Mouse (Mus musculus): ENCODE data around the gene Mrpl38. TPM values are rescaled to one million over a fixed set of nuclear protein-coding genes. Genes with fewer than 3 reads are reported as not detected.

Gene Mrpl38
- polyA plus RNA-seq, 1 experiment, result 69.3 TPM

GRCm38 (mm10) chr11:116083096-116083672, 55.5 kb downstream of the Mrpl38 start:
- Histone ChIP-seq H3K4me3 (ENCODE audit: low read depth, low read length) (no peak overlapping the region), H3K27ac (ENCODE audit: insufficient read depth, low read length) (no peak overlapping the region), H3K9me3 (replicated peaks; ENCODE audit: control insufficient read depth, insufficient read depth, low read length, poor library complexity, severe bottlenecking) (no peaks in the 10 kb centered on the region), H3K9ac (ENCODE audit: low read depth, poor library complexity, severe bottlenecking) (no peak overlapping the region), H3K27me3 (ENCODE audit: control insufficient read depth, insufficient read depth, low read length, poor library complexity, severe bottlenecking) (no peaks in the 10 kb centered on the region), H3K4me1 (ENCODE audit: control insufficient read depth, insufficient read depth, low read length) (peaks cover 2% of the 10 kb centered on the region), H3K36me3 (ENCODE audit: control insufficient read depth, insufficient read depth, low read length, poor library complexity, severe bottlenecking) (peaks cover 42% of the 10 kb centered on the region)
- TF ChIP-seq POLR2A (IDR thresholded peaks at IDR 0.05; ENCODE audit: insufficient read depth, low read length), result no peak

Other genes starting within 250 kb of the Mrpl38 start
- gene Smim5, start 238.9 kb downstream of the Mrpl38 start, polyA plus RNA-seq (2011; ENCODE audit: insufficient read depth, insufficient read length, low read depth, missing spikeins), result not detected in 2 replicates
- gene Smim6, start 226.9 kb downstream of the Mrpl38 start, polyA plus RNA-seq (2011; ENCODE audit: insufficient read depth, insufficient read length, low read depth, missing spikeins), result not detected in 2 replicates
- gene Sap30bp, start 205.6 kb downstream of the Mrpl38 start, polyA plus RNA-seq (2011; ENCODE audit: insufficient read depth, insufficient read length, low read depth, missing spikeins), result 51.1 and 55.9 TPM in 2 replicates
- gene Recql5, start 205.4 kb downstream of the Mrpl38 start, polyA plus RNA-seq (2011; ENCODE audit: insufficient read depth, insufficient read length, low read depth, missing spikeins), result 20.0 and 22.6 TPM in 2 replicates
- gene Itgb4, start 164.2 kb downstream of the Mrpl38 start, polyA plus RNA-seq (2011; ENCODE audit: insufficient read depth, insufficient read length, low read depth, missing spikeins), result 9.3 and 11.8 TPM in 2 replicates
- 96.4 and 107 TPM in 2 replicates for gene Galk1, start 126.1 kb downstream of the Mrpl38 start, polyA plus RNA-seq (2011; ENCODE audit: insufficient read depth, insufficient read length, low read depth, missing spikeins)
- gene H3f3b, start 110.9 kb downstream of the Mrpl38 start, polyA plus RNA-seq (2011; ENCODE audit: insufficient read depth, insufficient read length, low read depth, missing spikeins), result 437 and 457 TPM in 2 replicates
- gene Unk, start 108.5 kb downstream of the Mrpl38 start, polyA plus RNA-seq (2011; ENCODE audit: insufficient read depth, insufficient read length, low read depth, missing spikeins), result 33.9 and 35.8 TPM in 2 replicates
- gene Unc13d, start 60.9 kb downstream of the Mrpl38 start, polyA plus RNA-seq (2011; ENCODE audit: insufficient read depth, insufficient read length, low read depth, missing spikeins), result 4.7 and 5.7 TPM in 2 replicates
- 179 and 198 TPM in 2 replicates for gene Wbp2, start 51.9 kb downstream of the Mrpl38 start, polyA plus RNA-seq (2011; ENCODE audit: insufficient read depth, insufficient read length, low read depth, missing spikeins)
- 3.9 and 7.1 TPM in 2 replicates for gene Trim47, start 11.7 kb downstream of the Mrpl38 start, polyA plus RNA-seq (2011; ENCODE audit: insufficient read depth, insufficient read length, low read depth, missing spikeins)
- gene Trim65, start 7.7 kb downstream of the Mrpl38 start, polyA plus RNA-seq (2011; ENCODE audit: insufficient read depth, insufficient read length, low read depth, missing spikeins), result 0.78 and 1.2 TPM in 2 replicates
- 26.2 and 29.5 TPM in 2 replicates for gene Fbf1, start 29.3 kb upstream of the Mrpl38 start, polyA plus RNA-seq (2011; ENCODE audit: insufficient read depth, insufficient read length, low read depth, missing spikeins)
- 14.5 and 16.5 TPM in 2 replicates for gene Ten1, start 60.0 kb upstream of the Mrpl38 start, polyA plus RNA-seq (2011; ENCODE audit: insufficient read depth, insufficient read length, low read depth, missing spikeins)
- 18.0 and 19.2 TPM in 2 replicates for gene Acox1, start 60.2 kb upstream of the Mrpl38 start, polyA plus RNA-seq (2011; ENCODE audit: insufficient read depth, insufficient read length, low read depth, missing spikeins)
- gene Evpl, start 99.2 kb upstream of the Mrpl38 start, polyA plus RNA-seq (2011; ENCODE audit: insufficient read depth, insufficient read length, low read depth, missing spikeins), result 2.6 and 3.1 TPM in 2 replicates
- 101 and 107 TPM in 2 replicates for gene Srp68, start 135.3 kb upstream of the Mrpl38 start, polyA plus RNA-seq (2011; ENCODE audit: insufficient read depth, insufficient read length, low read depth, missing spikeins)
- gene Galr2, start 142.1 kb upstream of the Mrpl38 start, polyA plus RNA-seq (2011; ENCODE audit: insufficient read depth, insufficient read length, low read depth, missing spikeins), result 0.35 and 0.61 TPM in 2 replicates
- 93.3 and 95.2 TPM in 2 replicates for gene Exoc7, start 168.4 kb upstream of the Mrpl38 start, polyA plus RNA-seq (2011; ENCODE audit: insufficient read depth, insufficient read length, low read depth, missing spikeins)
- gene Foxj1, start 196.5 kb upstream of the Mrpl38 start, polyA plus RNA-seq (2011; ENCODE audit: insufficient read depth, insufficient read length, low read depth, missing spikeins), result 11.7 and 12.3 TPM in 2 replicates